Mouse (Mus musculus): ENCODE measurements at regions not wholly inside any gene's neighbourhood (a gene's known extent, or its start where the extent isn't known, plus 50 kb on each side); places are given as distances from the start of the nearest gene placed in this dataset.
"Not testable (repeated sequence)": the region's sequence is repeated elsewhere in the genome, so short reads cannot be mapped to it uniquely, and the experiment has no call there.

- no peak overlapping the region for H3K27ac ChIP-seq
- TF ChIP-seq CTCF (IDR thresholded peaks at IDR 0.05), result no peak
- intact Hi-C loops (cut with DNase I), result no loop called here
- DNase-seq, result no peak
- H3K4me3 ChIP-seq, result no peak overlapping the region
Observed at GRCm38 (mm10) chr2:44513080-44513724, 414.3 kb downstream of the Gtdc1 start.

- TF ChIP-seq CTCF (IDR thresholded peaks at IDR 0.05), result no peak
- peak; percentile 51 for DNase-seq
- H3K27ac ChIP-seq, result no peak overlapping the region
- H3K4me3 ChIP-seq, result no peak overlapping the region
- intact Hi-C loops (cut with DNase I), result no loop called here
Observed at GRCm38 (mm10) chr2:44512334-44512733, 415.1 kb downstream of the Gtdc1 start.

- TF ChIP-seq CTCF (IDR thresholded peaks at IDR 0.05), result no peak
- intact Hi-C loops (cut with DNase I), result no loop called here
- H3K27ac ChIP-seq, result no peak overlapping the region
- H3K4me3 ChIP-seq, result no peak overlapping the region
- DNase-seq, result peak; percentile 29
Observed at GRCm38 (mm10) chr2:44509101-44509500, 418.4 kb downstream of the Gtdc1 start.

DNA sequence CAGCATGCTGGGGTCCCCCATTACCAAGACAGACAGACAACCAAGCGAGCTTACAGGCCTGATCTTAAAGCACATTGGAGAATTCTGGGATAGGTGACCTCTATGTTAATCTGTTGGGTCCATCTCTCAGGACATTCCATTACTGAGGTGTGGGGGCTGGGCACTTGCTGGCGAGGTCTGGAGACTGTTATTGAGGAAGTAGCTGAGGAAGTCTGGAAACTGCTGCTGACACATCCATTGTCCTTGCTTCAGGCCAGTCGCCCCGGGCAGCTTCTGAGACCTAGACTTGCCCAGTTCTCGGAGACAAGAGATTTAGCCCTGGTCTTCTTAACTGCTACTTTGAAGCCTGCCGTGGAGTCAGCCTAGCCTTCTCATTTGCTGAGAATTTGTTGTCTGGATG, 423.2 kb downstream of the Gtdc1 start:
- Histone ChIP-seq H3K4me3 (no peak overlapping the region), H3K27ac (no peak overlapping the region)
- intact Hi-C loops (cut with DNase I), result no loop called here
- no peak for DNase-seq
- no peak for TF ChIP-seq CTCF (IDR thresholded peaks at IDR 0.05)

DNA sequence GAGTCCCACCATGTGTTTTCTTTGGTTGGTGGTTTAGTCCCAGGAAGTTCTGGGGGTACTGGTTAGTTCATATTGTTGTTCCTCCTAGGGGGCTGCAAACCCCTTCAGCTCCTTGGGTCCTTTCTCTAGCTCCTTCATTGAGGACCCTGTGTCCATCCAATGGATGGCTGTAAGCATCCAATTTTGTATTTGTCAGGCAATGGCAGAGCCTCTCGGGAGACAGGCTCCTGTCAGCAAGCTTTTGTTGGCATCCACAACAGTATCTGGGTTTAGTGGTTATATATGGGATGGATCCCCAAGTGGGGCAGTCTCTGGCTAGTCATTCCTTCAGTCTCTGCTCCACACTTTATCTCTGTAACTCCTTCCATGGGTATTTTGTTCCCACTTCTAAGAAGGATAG, 436.7 kb downstream of the Gtdc1 start:
- H3K4me3 ChIP-seq; H3K27ac ChIP-seq; DNase-seq; intact Hi-C loops (cut with DNase I): not testable (repeated sequence)

- Histone ChIP-seq H3K4me3 (no peak overlapping the region), H3K27ac (no peak overlapping the region)
- intact Hi-C loops (cut with DNase I), result no loop called here
- no peak for DNase-seq
- TF ChIP-seq CTCF (IDR thresholded peaks at IDR 0.05), result no peak
Observed at GRCm38 (mm10) chr2:44490230-44490629, 437.2 kb downstream of the Gtdc1 start.

- no peak for DNase-seq
- Histone ChIP-seq H3K4me3 (peak overlapping the region; percentile 46), H3K27ac (no peak overlapping the region)
- TF ChIP-seq CTCF (IDR thresholded peaks at IDR 0.05), result no peak
- intact Hi-C loops (cut with DNase I), result no loop called here
Observed at GRCm38 (mm10) chr2:44485880-44486279, 441.6 kb downstream of the Gtdc1 start.

GRCm38 (mm10) chr2:44479746-44480145, 447.7 kb downstream of the Gtdc1 start:
- DNase-seq, result no peak
- H3K27ac ChIP-seq, result no peak overlapping the region
- intact Hi-C loops (cut with DNase I), result no loop called here
- TF ChIP-seq CTCF (IDR thresholded peaks at IDR 0.05), result no peak
- no peak overlapping the region for H3K4me3 ChIP-seq

DNA sequence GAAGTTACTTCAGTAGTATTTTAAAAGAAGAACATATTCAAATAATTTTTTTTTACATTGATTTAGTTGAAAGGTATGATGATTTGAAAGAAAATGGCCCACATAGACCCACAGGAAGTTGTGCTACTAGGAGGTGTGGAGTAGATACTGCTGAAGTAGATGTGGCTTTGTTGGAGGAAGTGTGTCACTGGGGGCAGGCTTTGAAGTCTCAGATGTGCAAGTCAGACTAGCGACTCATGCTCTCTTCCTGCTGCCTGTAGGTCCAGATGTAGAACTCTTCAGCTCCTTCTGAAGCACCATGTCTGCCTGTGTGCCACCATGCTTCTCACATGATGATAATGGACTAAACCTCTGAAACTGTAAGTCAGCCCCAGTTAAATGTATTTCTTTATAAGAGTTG, 452.0 kb downstream of the Gtdc1 start:
- intact Hi-C loops (cut with DNase I), result no loop called here
- no peak overlapping the region for H3K4me3 ChIP-seq
- no peak overlapping the region for H3K27ac ChIP-seq
- no peak for DNase-seq
- no peak for TF ChIP-seq CTCF (IDR thresholded peaks at IDR 0.05)

GRCm38 (mm10) chr2:44474653-44475052, 452.8 kb downstream of the Gtdc1 start:
- no peak for TF ChIP-seq CTCF (IDR thresholded peaks at IDR 0.05)
- intact Hi-C loops (cut with DNase I), result no loop called here
- DNase-seq, result no peak

GRCm38 (mm10) chr2:44471381-44471780, 456.1 kb downstream of the Gtdc1 start:
- no peak for DNase-seq
- intact Hi-C loops (cut with DNase I), result no loop called here
- TF ChIP-seq CTCF (IDR thresholded peaks at IDR 0.05), result no peak
- no peak overlapping the region for H3K4me3 ChIP-seq
- no peak overlapping the region for H3K27ac ChIP-seq

More at GRCm38 (mm10) chr2:44474653-44475052, 452.8 kb downstream of the Gtdc1 start:
- Histone ChIP-seq H3K4me3 (no peak overlapping the region), H3K27ac (no peak overlapping the region)

DNA sequence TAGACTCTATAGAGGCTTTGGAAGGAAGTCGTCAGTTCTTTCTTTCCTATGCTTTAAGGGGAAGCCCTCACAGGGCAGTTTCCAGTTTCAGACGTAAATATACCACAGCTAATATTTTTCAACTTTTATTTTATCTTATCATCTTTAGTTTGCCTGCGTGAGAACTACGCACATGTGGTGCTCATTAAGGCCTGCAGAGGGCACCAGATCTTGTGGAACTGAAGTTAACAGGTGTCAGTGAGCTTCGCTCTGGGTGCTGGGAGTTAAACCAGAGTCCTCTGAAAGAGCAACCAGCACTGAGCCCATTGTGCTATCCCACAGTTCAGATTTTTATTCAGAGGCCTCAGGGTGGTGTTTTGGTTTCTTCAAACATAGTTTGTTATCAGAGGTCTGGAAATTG, 456.5 kb downstream of the Gtdc1 start:
- Histone ChIP-seq H3K4me3 (no peak overlapping the region), H3K27ac (no peak overlapping the region)
- intact Hi-C loops (cut with DNase I), result no loop called here
- no peak for TF ChIP-seq CTCF (IDR thresholded peaks at IDR 0.05)
- no peak for DNase-seq

GRCm38 (mm10) chr2:44464631-44465030, 462.8 kb downstream of the Gtdc1 start:
- no peak overlapping the region for H3K27ac ChIP-seq
- no peak for DNase-seq
- intact Hi-C loops (cut with DNase I), result no loop called here
- TF ChIP-seq CTCF (IDR thresholded peaks at IDR 0.05), result no peak
- H3K4me3 ChIP-seq, result no peak overlapping the region

- TF ChIP-seq CTCF (IDR thresholded peaks at IDR 0.05), result no peak
- no peak for DNase-seq
- Histone ChIP-seq H3K27ac (no peak overlapping the region), H3K4me3 (no peak overlapping the region)
- intact Hi-C loops (cut with DNase I), result no loop called here
Observed at GRCm38 (mm10) chr2:44462619-44463329, 464.7 kb downstream of the Gtdc1 start.
